Mouse (Mus musculus): ENCODE measurements around the gene Caln1. TPM values are rescaled to one million over a fixed set of nuclear protein-coding genes. Genes with fewer than 3 reads are reported as not detected.

Gene Caln1
- polyA plus RNA-seq, 1 experiment: not detected

GRCm38 (mm10) chr5:130718385-130718784 is 349.1 kb downstream of the Caln1 start:
- TF ChIP-seq CTCF (IDR thresholded peaks at IDR 0.05; ENCODE audit: extremely low read depth, insufficient read length, insufficient replicate concordance, low read depth, low read length) (no peak), POLR2A (IDR thresholded peaks at IDR 0.05; ENCODE audit: low read depth, low read length) (no peak)
- 55% methylated on average over 9 of the region's 9 CpGs for WGBS
- no peak overlapping the region for H3K4me3 ChIP-seq (ENCODE audit: low read depth, low read length)
- H3K36me3 ChIP-seq (ENCODE audit: control insufficient read depth, insufficient read depth, low read length): no peaks in the 10 kb centered on the region
- H3K27ac ChIP-seq (ENCODE audit: insufficient read depth, low read depth, low read length): no peak overlapping the region
- H3K4me1 ChIP-seq (ENCODE audit: control insufficient read depth, insufficient read depth, insufficient read length, low read length): no peaks in the 10 kb centered on the region
- H3K27me3 ChIP-seq (ENCODE audit: control insufficient read depth, insufficient read depth, low read length): no peaks in the 10 kb centered on the region

- no peak overlapping the region for H3K4me3 ChIP-seq (ENCODE audit: low read depth, low read length)
- WGBS: 88% methylated on average over 13 of the region's 13 CpGs
- H3K36me3 ChIP-seq (ENCODE audit: control insufficient read depth, insufficient read depth, low read length): no peaks in the 10 kb centered on the region
- H3K27ac ChIP-seq (ENCODE audit: insufficient read depth, low read depth, low read length): no peak overlapping the region
- H3K27me3 ChIP-seq (ENCODE audit: control insufficient read depth, insufficient read depth, low read length): no peaks in the 10 kb centered on the region
- TF ChIP-seq POLR2A (IDR thresholded peaks at IDR 0.05; ENCODE audit: low read depth, low read length): no peak
- no peak for TF ChIP-seq CTCF (IDR thresholded peaks at IDR 0.05; ENCODE audit: extremely low read depth, insufficient read length, insufficient replicate concordance, low read depth, low read length)
- H3K4me1 ChIP-seq (ENCODE audit: control insufficient read depth, insufficient read depth, insufficient read length, low read length): no peaks in the 10 kb centered on the region
These were observed 372.9 kb downstream of the Caln1 start for GRCm38 (mm10) chr5:130742171-130742570.

GRCm38 (mm10) chr5:130757517-130757916 is 388.3 kb downstream of the Caln1 start:
- Histone ChIP-seq H3K4me1 (ENCODE audit: control insufficient read depth, insufficient read depth, insufficient read length, low read length) (no peaks in the 10 kb centered on the region), H3K27ac (ENCODE audit: insufficient read depth, low read depth, low read length) (no peak overlapping the region), H3K4me3 (ENCODE audit: low read depth, low read length) (no peak overlapping the region), H3K36me3 (ENCODE audit: control insufficient read depth, insufficient read depth, low read length) (no peaks in the 10 kb centered on the region), H3K27me3 (ENCODE audit: control insufficient read depth, insufficient read depth, low read length) (no peaks in the 10 kb centered on the region)
- WGBS: 90% methylated on average over 3 of the region's 3 CpGs
- TF ChIP-seq CTCF (IDR thresholded peaks at IDR 0.05; ENCODE audit: extremely low read depth, insufficient read length, insufficient replicate concordance, low read depth, low read length) (no peak), POLR2A (IDR thresholded peaks at IDR 0.05; ENCODE audit: low read depth, low read length) (no peak)

GRCm38 (mm10) chr5:130765784-130766183 is 396.5 kb downstream of the Caln1 start:
- H3K36me3 ChIP-seq (ENCODE audit: control insufficient read depth, insufficient read depth, low read length): no peaks in the 10 kb centered on the region
- no peaks in the 10 kb centered on the region for H3K27me3 ChIP-seq (ENCODE audit: control insufficient read depth, insufficient read depth, low read length)
- 92% methylated on average over 6 of the region's 6 CpGs for WGBS
- TF ChIP-seq POLR2A (IDR thresholded peaks at IDR 0.05; ENCODE audit: low read depth, low read length): no peak
- no peak for TF ChIP-seq CTCF (IDR thresholded peaks at IDR 0.05; ENCODE audit: extremely low read depth, insufficient read length, insufficient replicate concordance, low read depth, low read length)
- H3K4me3 ChIP-seq (ENCODE audit: low read depth, low read length): no peak overlapping the region
- H3K27ac ChIP-seq (ENCODE audit: insufficient read depth, low read depth, low read length): no peak overlapping the region
- no peaks in the 10 kb centered on the region for H3K4me1 ChIP-seq (ENCODE audit: control insufficient read depth, insufficient read depth, insufficient read length, low read length)

- Histone ChIP-seq H3K27me3 (ENCODE audit: control insufficient read depth, insufficient read depth, low read length) (no peaks in the 10 kb centered on the region), H3K4me3 (ENCODE audit: low read depth, low read length) (no peak overlapping the region), H3K36me3 (ENCODE audit: control insufficient read depth, insufficient read depth, low read length) (no peaks in the 10 kb centered on the region), H3K27ac (ENCODE audit: insufficient read depth, low read depth, low read length) (no peak overlapping the region), H3K4me1 (ENCODE audit: control insufficient read depth, insufficient read depth, insufficient read length, low read length) (no peaks in the 10 kb centered on the region)
- WGBS: 83% methylated on average over 5 of the region's 5 CpGs
- TF ChIP-seq CTCF (IDR thresholded peaks at IDR 0.05; ENCODE audit: extremely low read depth, insufficient read length, insufficient replicate concordance, low read depth, low read length) (no peak), POLR2A (IDR thresholded peaks at IDR 0.05; ENCODE audit: low read depth, low read length) (no peak)
These were observed 401.9 kb downstream of the Caln1 start for GRCm38 (mm10) chr5:130771061-130771741.

- H3K27me3 ChIP-seq (ENCODE audit: control insufficient read depth, insufficient read depth, low read length): no peaks in the 10 kb centered on the region
- 91% methylated on average over 6 of the region's 6 CpGs for WGBS
These were observed 403.2 kb downstream of the Caln1 start for GRCm38 (mm10) chr5:130772491-130772890.

GRCm38 (mm10) chr5:130774946-130775345 is 405.7 kb downstream of the Caln1 start:
- Histone ChIP-seq H3K4me3 (ENCODE audit: low read depth, low read length) (no peak overlapping the region), H3K4me1 (ENCODE audit: control insufficient read depth, insufficient read depth, insufficient read length, low read length) (no peaks in the 10 kb centered on the region), H3K36me3 (ENCODE audit: control insufficient read depth, insufficient read depth, low read length) (no peaks in the 10 kb centered on the region), H3K27ac (ENCODE audit: insufficient read depth, low read depth, low read length) (no peak overlapping the region), H3K27me3 (ENCODE audit: control insufficient read depth, insufficient read depth, low read length) (no peaks in the 10 kb centered on the region)
- TF ChIP-seq POLR2A (IDR thresholded peaks at IDR 0.05; ENCODE audit: low read depth, low read length): no peak
- WGBS: 77% methylated on average over 3 of the region's 3 CpGs

More at GRCm38 (mm10) chr5:130772491-130772890, 403.2 kb downstream of the Caln1 start:
- Histone ChIP-seq H3K27ac (ENCODE audit: insufficient read depth, low read depth, low read length) (no peak overlapping the region), H3K4me1 (ENCODE audit: control insufficient read depth, insufficient read depth, insufficient read length, low read length) (no peaks in the 10 kb centered on the region), H3K4me3 (ENCODE audit: low read depth, low read length) (no peak overlapping the region), H3K36me3 (ENCODE audit: control insufficient read depth, insufficient read depth, low read length) (no peaks in the 10 kb centered on the region)
- TF ChIP-seq CTCF (IDR thresholded peaks at IDR 0.05; ENCODE audit: extremely low read depth, insufficient read length, insufficient replicate concordance, low read depth, low read length) (no peak), POLR2A (IDR thresholded peaks at IDR 0.05; ENCODE audit: low read depth, low read length) (no peak)
